Mouse (Mus musculus) right cerebral cortex, postnatal 4 days (tissue): ENCODE results near the gene Olfr183.
"Not testable (repeated sequence)": the region's sequence is repeated elsewhere in the genome, so short reads cannot be mapped to it uniquely, and the experiment has no call there.

ENCODE experiments used
- DNase-seq: peaks from one replicate; pipeline ENCODE4 v3.0.0-alpha.2; 2022

Olfr183 gene

DNA sequence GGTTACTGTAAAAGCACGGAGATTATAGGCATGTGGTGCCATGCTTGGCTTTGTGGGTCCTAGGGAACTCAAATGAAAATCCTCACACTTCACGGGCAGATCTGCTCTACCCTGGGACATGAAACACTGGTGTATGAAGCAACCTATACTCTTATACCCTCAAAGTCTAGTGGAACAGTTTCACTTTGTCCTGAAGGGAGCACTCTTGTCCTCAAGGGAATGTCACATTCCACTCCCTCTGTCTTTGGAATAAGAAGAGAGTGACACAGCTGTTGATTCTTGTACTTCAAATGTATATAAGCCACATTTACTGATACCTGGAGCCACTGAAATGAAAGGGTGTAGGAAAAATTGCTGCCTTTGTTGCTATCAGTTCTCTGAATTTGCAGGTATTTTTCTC lies at the start of gene Olfr183:
Olfr183 (plus strand) TSS at position 301 of the 400 bp plus-strand sequence.
- no peak for DNase-seq

- no peak for DNase-seq
Measured at GRCm38 (mm10) chr16:59007146-59007545, 12.0 kb downstream of the Olfr183 start.

DNA sequence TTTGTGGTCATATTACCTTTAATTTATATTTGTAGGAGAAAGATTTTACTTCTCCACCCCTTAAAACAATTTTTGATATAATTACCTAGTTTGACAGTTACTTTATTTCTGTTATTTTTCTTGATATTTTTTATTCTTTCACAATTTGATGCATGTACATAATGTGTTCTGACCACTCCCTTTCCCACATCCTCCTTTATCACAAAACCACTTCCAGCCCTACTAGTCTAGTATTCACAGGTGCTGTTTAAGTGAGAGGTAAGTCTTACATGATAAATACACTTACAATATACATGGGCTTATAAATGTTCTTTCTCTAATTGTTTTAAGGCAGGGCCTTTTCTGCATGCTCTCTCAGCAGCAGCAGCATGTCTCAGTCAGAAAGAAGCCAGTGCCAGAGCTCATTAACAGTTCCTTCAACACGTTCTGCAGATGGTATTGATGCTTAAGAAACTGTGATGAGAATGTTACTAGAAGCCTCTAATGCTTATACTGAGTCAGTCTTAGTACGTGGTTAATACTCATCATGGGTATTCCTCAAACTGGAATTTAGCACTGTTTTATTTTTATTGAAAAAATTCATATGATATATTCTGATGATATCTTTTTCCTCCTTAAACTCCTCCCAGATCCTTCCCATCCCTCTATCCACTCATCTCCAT lies 18.3 kb downstream of the Olfr183 start:
- no peak for DNase-seq

GRCm38 (mm10) chr16:59030191-59030590 lies 35.0 kb downstream of the Olfr183 start, which contains the start of gene Olfr186:
Gene Olfr186 (minus strand): TSS chr16:59030291.
- no peak for DNase-seq

DNA sequence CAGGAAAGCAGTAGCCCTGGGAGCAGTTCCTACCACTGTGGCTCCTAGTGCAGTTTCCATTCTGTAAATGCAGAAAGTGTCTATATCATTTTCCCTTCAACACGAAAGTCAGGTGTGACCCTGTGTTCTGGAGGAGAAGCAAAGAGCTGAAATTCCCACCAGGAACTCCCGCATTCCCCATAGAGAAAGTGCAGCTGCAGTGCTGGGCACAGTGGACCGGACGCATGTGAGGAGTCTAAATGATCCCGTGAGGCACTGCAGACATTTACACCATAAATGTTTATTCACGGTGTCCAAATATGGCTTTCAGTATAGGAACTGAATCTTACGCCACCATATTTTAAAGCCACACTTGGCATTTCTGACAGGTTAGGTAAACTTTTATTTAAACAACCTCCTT lies 44.6 kb downstream of the Olfr183 start, which contains the start of gene Olfr187:
Olfr187 (minus strand) TSS at position 58 of the 400 bp plus-strand sequence.
- no peak for DNase-seq

- no peak for DNase-seq
Measured at GRCm38 (mm10) chr16:59045835-59046234, 50.7 kb downstream of the Olfr183 start.

GRCm38 (mm10) chr16:59047579-59047978 lies 52.4 kb downstream of the Olfr183 start:
- DNase-seq = no peak

- DNase-seq = no peak
Measured at GRCm38 (mm10) chr16:59048860-59049259, 53.7 kb downstream of the Olfr183 start.

DNA sequence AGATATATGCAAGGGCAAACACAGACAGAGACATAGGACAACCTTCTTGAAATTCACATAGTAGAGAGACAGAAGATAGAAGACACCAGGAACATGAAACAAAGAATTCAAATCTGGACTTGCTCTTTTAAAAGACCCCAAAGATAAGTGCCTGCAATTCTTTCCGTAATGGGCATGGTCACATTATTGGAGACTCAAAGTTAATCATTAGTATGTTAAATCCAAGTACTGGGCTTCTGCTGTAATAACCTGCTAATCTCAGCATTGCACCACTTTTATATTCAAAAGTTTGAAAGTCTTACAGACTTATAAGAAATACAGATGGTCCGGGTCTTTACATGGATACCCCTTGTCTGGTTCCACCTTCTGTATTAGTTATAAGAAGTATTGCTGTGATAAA lies 54.1 kb downstream of the Olfr183 start:
- DNase-seq = not testable (repeated sequence)
